Mouse (Mus musculus) myocyte (in vitro differentiated cells): ENCODE measurements around the gene Srpk1. TPM values are rescaled to one million over a fixed set of nuclear protein-coding genes. Genes with fewer than 3 reads are reported as not detected.

Experiments used
- H3K27me3 ChIP-seq: one replicate; pipeline ENCODE4 v1.6.1; 2011; ENCODE audit not compliant: control insufficient read depth, insufficient read depth, insufficient read length
- H3K36me3 ChIP-seq: one replicate; pipeline ENCODE4 v1.6.1; 2011; ENCODE audit not compliant: control insufficient read depth, insufficient read depth
- H3K4me2 ChIP-seq: one replicate; pipeline ENCODE4 v1.6.1; 2011; ENCODE audit warnings: low read depth, control low read depth
- H3K4me3 ChIP-seq: one replicate; pipeline ENCODE4 v1.5.1; 2011; ENCODE audit warnings: mild to moderate bottlenecking, control low read depth, moderate library complexity
- H3K79me2 ChIP-seq: one replicate; pipeline ENCODE4 v1.6.1; 2011; ENCODE audit not compliant: control insufficient read depth, insufficient read depth
- H3ac ChIP-seq: one replicate; pipeline ENCODE4 v1.6.1; 2011; ENCODE audit not compliant: control insufficient read depth, insufficient read length
- CEBPB ChIP-seq: IDR thresholded peaks from 2 replicates; pipeline ENCODE4 v1.6.1; 2011; ENCODE audit warnings: mild to moderate bottlenecking, moderate library complexity; ENCODE audit not compliant: poor library complexity, insufficient read depth, severe bottlenecking
- E2F4 ChIP-seq: IDR thresholded peaks from one replicate; pipeline ENCODE4 v1.6.1; 2011; ENCODE audit warnings: mild to moderate bottlenecking, control low read depth, moderate library complexity; ENCODE audit not compliant: insufficient read depth
- MAX ChIP-seq: IDR thresholded peaks from one replicate; pipeline ENCODE4 v1.6.1; 2011; ENCODE audit warnings: low read depth, mild to moderate bottlenecking, control low read depth
- MYOD1 ChIP-seq, 3 experiments: IDR thresholded peaks; one replicate each; pipeline ENCODE4 v1.6.1; 2011; ENCODE audit warnings: control low read depth in 2 of 3, low read depth in 2 of 3, mild to moderate bottlenecking in 2 of 3, moderate library complexity in 1 of 3; ENCODE audit not compliant: insufficient read length in 2 of 3, control insufficient read depth in 1 of 3
- MYOG ChIP-seq, 3 experiments: IDR thresholded peaks; one replicate each; pipeline ENCODE4 v1.6.1; 2011; ENCODE audit warnings: control low read depth in 2 of 3, low read depth in 2 of 3, mild to moderate bottlenecking in 2 of 3; ENCODE audit not compliant: insufficient read length in 2 of 3, control insufficient read depth in 1 of 3, insufficient read depth in 1 of 3
- POLR2A ChIP-seq: IDR thresholded peaks from one replicate; pipeline ENCODE4 v1.6.1; 2011; ENCODE audit warnings: low read depth, mild to moderate bottlenecking, control low read depth, moderate library complexity; ENCODE audit not compliant: insufficient read length
- POLR2AphosphoS2 ChIP-seq: IDR thresholded peaks from one replicate; pipeline ENCODE4 v1.6.1; 2011; ENCODE audit warnings: low read depth, control low read depth; ENCODE audit not compliant: insufficient read length
- REST ChIP-seq: IDR thresholded peaks from one replicate; pipeline ENCODE4 v1.6.1; 2011; ENCODE audit warnings: mild to moderate bottlenecking, control low read depth, moderate library complexity; ENCODE audit not compliant: insufficient read depth, insufficient read length
- SRF ChIP-seq: IDR thresholded peaks from one replicate; pipeline ENCODE4 v1.6.1; 2011; ENCODE audit warnings: low read depth; ENCODE audit not compliant: control insufficient read depth, insufficient read length
- TCF12 ChIP-seq: IDR thresholded peaks from one replicate; pipeline ENCODE4 v1.6.1; 2011; ENCODE audit warnings: mild to moderate bottlenecking, control low read depth; ENCODE audit not compliant: poor library complexity, insufficient read depth, severe bottlenecking
- TCF3 ChIP-seq: IDR thresholded peaks from one replicate; pipeline ENCODE4 v1.6.1; 2011; ENCODE audit warnings: low read depth, control low read depth; ENCODE audit not compliant: insufficient read length
- USF1 ChIP-seq: IDR thresholded peaks from one replicate; pipeline ENCODE4 v1.6.1; 2011; ENCODE audit warnings: low read depth, mild to moderate bottlenecking, control low read depth, moderate library complexity
- polyA plus RNA-seq: library from polyadenylated mRNA; unstranded; fragments of >200 nt; fragmentation: generic; extraction: Trizol; gene quantifications from one replicate; pipeline ENCODE4 v1.2.1, GENCODE M21; 2012; ENCODE audit warnings: missing spikeins

The Srpk1 gene
- polyA plus RNA-seq, 1 experiment = 18.2 TPM

DNA sequence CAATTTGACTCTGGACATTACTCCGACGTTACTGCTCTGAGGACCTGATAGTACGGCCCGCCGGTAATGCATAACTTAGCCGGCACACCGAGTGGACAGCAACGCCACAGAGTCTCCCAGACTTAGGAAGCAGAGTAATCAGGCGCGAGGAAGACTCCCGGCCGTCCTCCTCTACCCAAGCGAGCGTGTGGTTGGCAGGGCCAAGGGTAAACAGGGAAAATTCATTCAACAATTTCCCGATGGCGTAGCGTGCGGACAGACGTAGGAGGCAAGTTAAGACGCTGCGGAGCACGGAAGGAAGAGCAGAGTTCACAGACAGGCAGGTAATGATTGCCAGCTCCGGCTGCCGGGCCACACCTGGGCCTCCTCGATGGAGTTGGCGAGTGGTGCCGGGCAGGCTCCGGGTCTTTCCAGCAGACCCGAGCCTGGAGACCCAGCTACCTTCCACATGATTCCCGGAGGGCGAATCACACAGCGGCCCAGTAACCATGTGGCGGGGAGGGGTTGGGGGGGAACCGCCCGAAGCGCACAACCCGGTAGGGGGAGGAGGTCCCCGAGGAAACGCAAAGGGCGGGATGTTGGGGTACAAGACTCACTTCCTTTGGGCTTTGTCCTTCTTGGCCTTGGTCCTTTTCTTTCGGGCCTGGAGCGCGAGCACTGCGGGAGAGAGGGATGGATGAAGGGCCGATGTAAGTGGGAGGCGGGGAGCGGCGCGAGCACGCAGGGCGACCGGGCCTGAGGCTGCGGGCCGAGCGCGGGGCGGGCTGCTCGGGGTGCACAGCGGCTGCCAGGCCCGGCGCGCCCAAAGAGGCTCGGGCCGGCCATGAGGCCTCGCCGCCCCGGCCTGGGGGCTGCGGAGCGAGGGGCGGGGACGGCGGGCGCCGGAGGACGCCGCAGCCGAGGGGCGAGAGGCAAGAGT is 869 bp downstream of the Srpk1 start:
- Histone ChIP-seq H3K36me3 (no peaks in the 10 kb centered on the region), H3K27me3 (no peaks in the 10 kb centered on the region), H3K4me3 (peak overlapping the region; percentile 56), H3ac (peak overlapping the region; percentile 84), H3K79me2 (peaks cover 53% of the 10 kb centered on the region), H3K4me2 (peak overlapping the region; percentile 82)
- TF ChIP-seq POLR2AphosphoS2 (no peak), TCF12 (no peak), CEBPB (no peak), TCF3 (no peak), MYOG (IDR thresholded peaks at IDR 0.05; ENCODE audit: control insufficient read depth in 1 of 3, insufficient read depth in 1 of 3, insufficient read length in 2 of 3, low read depth in 2 of 3) (peak in 1 of 3 experiments; percentile 4), POLR2A (peak; percentile 23), USF1 (no peak)

DNA sequence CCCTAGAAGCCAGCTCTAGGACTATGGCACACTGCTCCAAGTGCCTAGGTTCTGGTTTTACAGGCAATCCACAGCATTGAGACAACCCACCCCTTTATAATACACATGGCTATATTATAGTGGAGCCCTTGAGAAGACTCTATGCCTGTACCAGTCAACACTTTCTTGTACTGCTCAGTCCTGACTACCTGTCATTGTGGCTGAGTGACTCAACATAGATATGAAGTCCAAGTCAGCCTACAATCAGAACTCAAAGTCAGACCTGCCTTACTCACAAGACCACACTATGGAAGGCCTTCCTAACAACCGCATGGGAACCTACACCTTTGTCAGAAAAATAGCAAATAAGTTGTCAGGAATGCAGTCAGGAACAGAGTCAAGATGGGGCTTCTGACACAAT is 3.7 kb downstream of the Srpk1 start:
- Histone ChIP-seq H3K79me2 (peaks cover 73% of the 10 kb centered on the region), H3ac (no peak overlapping the region), H3K4me3 (no peak overlapping the region), H3K4me2 (no peak overlapping the region), H3K36me3 (no peaks in the 10 kb centered on the region), H3K27me3 (no peaks in the 10 kb centered on the region)
- no peak for TF ChIP-seq E2F4
- no peak for TF ChIP-seq CEBPB
- no peak for TF ChIP-seq MYOD1 (IDR thresholded peaks at IDR 0.05; ENCODE audit: control insufficient read depth in 1 of 3, insufficient read length in 2 of 3, low read depth in 2 of 3)
- TF ChIP-seq SRF = no peak
- no peak for TF ChIP-seq MAX
- TF ChIP-seq USF1 = no peak
- TF ChIP-seq MYOG (IDR thresholded peaks at IDR 0.05; ENCODE audit: control insufficient read depth in 1 of 3, insufficient read depth in 1 of 3, insufficient read length in 2 of 3, low read depth in 2 of 3) = no peak
- no peak for TF ChIP-seq TCF12

DNA sequence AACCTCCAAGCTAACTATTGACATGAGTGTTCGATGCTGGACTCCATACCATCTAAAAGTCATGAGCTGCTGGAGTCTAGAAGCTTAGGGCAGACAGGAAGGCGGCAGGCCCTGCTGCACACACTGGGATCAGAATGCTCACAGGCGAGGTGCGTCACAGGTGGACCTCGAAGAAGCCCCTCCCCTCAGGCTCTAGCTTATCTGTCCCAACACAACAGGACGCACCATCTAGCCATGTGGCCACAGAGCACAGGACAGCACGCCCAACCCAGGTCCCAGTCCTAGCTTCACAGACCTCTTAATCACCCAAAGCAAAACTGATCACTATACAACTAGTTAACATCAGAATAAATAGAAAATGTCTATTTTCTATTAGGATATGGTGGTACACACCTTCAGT is 4.4 kb downstream of the Srpk1 start:
- H3ac ChIP-seq = no peak overlapping the region
- H3K4me2 ChIP-seq = no peak overlapping the region
- H3K36me3 ChIP-seq = no peaks in the 10 kb centered on the region
- no peak for TF ChIP-seq REST
- no peak for TF ChIP-seq SRF
- no peak for TF ChIP-seq CEBPB
- TF ChIP-seq E2F4 = no peak
- no peak for TF ChIP-seq POLR2AphosphoS2
- no peak for TF ChIP-seq MAX
- no peak for TF ChIP-seq MYOD1 (IDR thresholded peaks at IDR 0.05; ENCODE audit: control insufficient read depth in 1 of 3, insufficient read length in 2 of 3, low read depth in 2 of 3)
- no peak for TF ChIP-seq USF1
- no peak for TF ChIP-seq POLR2A
- H3K79me2 ChIP-seq = peaks cover 79% of the 10 kb centered on the region
- no peaks in the 10 kb centered on the region for H3K27me3 ChIP-seq
- no peak overlapping the region for H3K4me3 ChIP-seq

DNA sequence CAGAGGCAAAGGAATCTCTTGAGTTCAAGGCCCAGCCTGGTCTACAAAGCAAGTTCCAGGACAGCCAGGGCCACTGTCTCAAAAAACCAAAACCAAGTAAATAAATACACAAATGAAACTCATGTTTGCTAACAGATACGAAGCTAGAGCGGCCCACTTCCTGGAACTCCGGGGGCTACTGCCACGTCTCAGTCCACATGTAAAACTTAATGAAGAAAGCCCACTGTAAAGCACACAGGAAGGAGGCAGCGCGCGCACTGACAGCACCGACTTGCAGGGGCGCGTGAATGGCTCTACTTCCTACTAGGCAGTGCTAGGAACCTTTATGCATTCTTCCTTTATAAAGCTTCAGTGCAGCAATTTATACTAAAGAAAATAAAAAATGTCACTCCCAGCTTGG is 4.9 kb downstream of the Srpk1 start:
- Histone ChIP-seq H3K27me3 (no peaks in the 10 kb centered on the region), H3K79me2 (peaks cover 84% of the 10 kb centered on the region), H3K4me3 (no peak overlapping the region), H3K4me2 (no peak overlapping the region), H3ac (no peak overlapping the region), H3K36me3 (no peaks in the 10 kb centered on the region)
- TF ChIP-seq MYOG (IDR thresholded peaks at IDR 0.05; ENCODE audit: control insufficient read depth in 1 of 3, insufficient read depth in 1 of 3, insufficient read length in 2 of 3, low read depth in 2 of 3) = no peak
- no peak for TF ChIP-seq POLR2A
- no peak for TF ChIP-seq E2F4
- no peak for TF ChIP-seq TCF3
- no peak for TF ChIP-seq SRF
- TF ChIP-seq CEBPB = no peak
- no peak for TF ChIP-seq MYOD1 (IDR thresholded peaks at IDR 0.05; ENCODE audit: control insufficient read depth in 1 of 3, insufficient read length in 2 of 3, low read depth in 2 of 3)
- no peak for TF ChIP-seq MAX
- TF ChIP-seq USF1 = no peak
- no peak for TF ChIP-seq REST
- no peak for TF ChIP-seq POLR2AphosphoS2
- TF ChIP-seq TCF12 = no peak

DNA sequence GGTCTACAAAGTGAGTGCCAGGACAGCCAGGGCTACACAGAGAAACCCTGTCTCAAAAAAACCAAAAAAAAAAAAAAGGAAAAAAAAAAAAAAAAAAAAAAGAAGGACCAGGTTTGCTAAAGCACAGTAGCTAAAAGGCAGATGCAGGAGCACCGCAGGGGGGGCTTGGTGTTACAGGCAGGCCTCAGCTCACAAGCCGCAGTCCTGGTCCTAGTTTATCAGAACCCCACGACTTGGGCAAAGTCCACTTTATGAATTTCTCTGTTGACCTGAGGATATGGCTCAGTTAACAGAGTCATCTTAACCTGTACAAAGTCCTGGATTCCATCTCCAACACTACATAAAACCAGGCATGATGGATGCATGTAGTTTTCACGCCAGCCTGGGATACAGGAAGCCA is 7.2 kb downstream of the Srpk1 start:
- Histone ChIP-seq H3ac (no peak overlapping the region), H3K4me3 (no peak overlapping the region), H3K27me3 (no peaks in the 10 kb centered on the region), H3K36me3 (no peaks in the 10 kb centered on the region), H3K79me2 (peaks cover 90% of the 10 kb centered on the region), H3K4me2 (no peak overlapping the region)
- TF ChIP-seq TCF3 (no peak), POLR2AphosphoS2 (no peak), CEBPB (no peak), USF1 (no peak), REST (no peak), TCF12 (no peak), POLR2A (no peak), MYOG (IDR thresholded peaks at IDR 0.05; ENCODE audit: control insufficient read depth in 1 of 3, insufficient read depth in 1 of 3, insufficient read length in 2 of 3, low read depth in 2 of 3) (no peak), E2F4 (no peak), SRF (no peak), MAX (no peak), MYOD1 (IDR thresholded peaks at IDR 0.05; ENCODE audit: control insufficient read depth in 1 of 3, insufficient read length in 2 of 3, low read depth in 2 of 3) (no peak)
